Mouse (Mus musculus): ENCODE results near the gene Glis1. TPM values are rescaled to one million over a fixed set of nuclear protein-coding genes. Genes with fewer than 3 reads are reported as not detected.
"Not testable (repeated sequence)": the region's sequence is repeated elsewhere in the genome, so short reads cannot be mapped to it uniquely, and the experiment has no call there.

Gene Glis1
- polyA plus RNA-seq, 1 experiment from 2014 or later, result 5.6 TPM

GRCm38 (mm10) chr4:107597226-107597897, 163.0 kb downstream of the Glis1 start:
- Histone ChIP-seq H3K9me3 (ENCODE audit: control insufficient read depth, low read length) (no peaks in the 10 kb centered on the region), H3K4me2 (replicated peaks) (no peak overlapping the region), H3K27ac (no peak overlapping the region), H3K36me3 (replicated peaks; ENCODE audit: control insufficient read depth, insufficient read depth) (no peaks in the 10 kb centered on the region), H3K27me3 (ENCODE audit: control insufficient read depth, insufficient read depth, low read length) (no peaks in the 10 kb centered on the region), H3K9ac (no peak overlapping the region), H3K4me1 (replicated peaks; ENCODE audit: control insufficient read depth, insufficient read depth, low read length) (peaks cover 9% of the 10 kb centered on the region), H3K4me3 (replicated peaks; ENCODE audit: low read length) (no peak overlapping the region)
- ATAC-seq (ENCODE audit: low FRiP score) (no peak), DNase-seq (ENCODE audit: low spot score) (no peak)
- 69% methylated on average over 9 of the region's 9 CpGs for WGBS

DNA sequence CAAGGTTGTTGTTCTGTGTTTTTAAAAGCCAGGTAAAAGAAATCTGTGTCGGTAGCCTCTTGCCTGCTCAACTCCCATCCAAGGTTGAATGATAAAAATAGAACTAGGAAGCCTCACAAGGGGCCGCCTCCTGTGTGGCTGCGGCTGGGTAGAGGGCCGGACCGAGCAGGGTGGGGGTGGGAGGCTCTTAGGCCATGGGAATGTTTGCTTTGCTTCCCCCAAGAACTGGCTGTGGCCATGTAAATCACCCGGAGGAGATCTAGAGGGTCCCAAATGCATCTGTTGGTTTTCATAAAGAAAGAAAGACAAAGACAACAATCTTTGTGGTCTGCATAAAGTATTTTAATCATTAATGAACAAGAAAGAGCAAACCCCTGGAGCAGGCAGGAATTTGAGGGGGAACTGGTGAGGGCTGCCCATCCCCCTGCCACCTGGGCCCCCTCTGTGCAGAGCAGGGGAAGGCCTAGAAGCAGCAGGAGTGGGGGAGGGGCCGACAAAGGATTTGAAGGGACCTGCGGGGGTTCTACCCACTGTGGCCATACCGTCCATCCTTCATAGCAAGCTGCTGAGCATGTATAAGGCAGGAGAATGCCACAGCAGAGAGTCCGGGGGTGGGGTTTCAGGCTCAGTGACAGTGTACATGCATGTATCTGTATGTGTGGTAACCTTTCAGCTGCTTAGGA, 163.6 kb downstream of the Glis1 start:
- H3K27me3 ChIP-seq (ENCODE audit: control insufficient read depth, insufficient read depth, low read length), result no peaks in the 10 kb centered on the region
- peaks cover 9% of the 10 kb centered on the region for H3K4me1 ChIP-seq (replicated peaks; ENCODE audit: control insufficient read depth, insufficient read depth, low read length)
- peak overlapping the region; percentile 22; the same call in 1 of the 2 replicates for H3K9ac ChIP-seq
- H3K27ac ChIP-seq, result peak overlapping the region; percentile 16; the same call in 1 of the 2 replicates
- ATAC-seq (ENCODE audit: low FRiP score) (peak; percentile 52; the same call in 1 of the 2 replicates), DNase-seq (ENCODE audit: low spot score) (no peak)
- 11% methylated on average over 10 of the region's 10 CpGs for WGBS
- H3K4me3 ChIP-seq (replicated peaks; ENCODE audit: low read length), result no peak overlapping the region
- H3K4me2 ChIP-seq (replicated peaks), result no peak overlapping the region
- no peaks in the 10 kb centered on the region for H3K9me3 ChIP-seq (ENCODE audit: control insufficient read depth, low read length)
- no peaks in the 10 kb centered on the region for H3K36me3 ChIP-seq (replicated peaks; ENCODE audit: control insufficient read depth, insufficient read depth)

GRCm38 (mm10) chr4:107598581-107598958, 164.2 kb downstream of the Glis1 start:
- not testable (repeated sequence) for H3K36me3 ChIP-seq (replicated peaks; ENCODE audit: control insufficient read depth, insufficient read depth); H3K27ac ChIP-seq; H3K9ac ChIP-seq; H3K9me3 ChIP-seq (ENCODE audit: control insufficient read depth, low read length); ATAC-seq (ENCODE audit: low FRiP score); H3K4me3 ChIP-seq (replicated peaks; ENCODE audit: low read length); H3K4me2 ChIP-seq (replicated peaks); DNase-seq (ENCODE audit: low spot score); H3K4me1 ChIP-seq (replicated peaks; ENCODE audit: control insufficient read depth, insufficient read depth, low read length); H3K27me3 ChIP-seq (ENCODE audit: control insufficient read depth, insufficient read depth, low read length)
- 91% methylated on average over 5 of the region's 5 CpGs for WGBS

- H3K4me3 ChIP-seq (replicated peaks; ENCODE audit: low read length), result no peak overlapping the region
- H3K27ac ChIP-seq, result no peak overlapping the region
- 84% methylated on average over 7 of the region's 7 CpGs for WGBS
- peaks cover 9% of the 10 kb centered on the region for H3K4me1 ChIP-seq (replicated peaks; ENCODE audit: control insufficient read depth, insufficient read depth, low read length)
- H3K36me3 ChIP-seq (replicated peaks; ENCODE audit: control insufficient read depth, insufficient read depth), result no peaks in the 10 kb centered on the region
- no peak overlapping the region for H3K4me2 ChIP-seq (replicated peaks)
- H3K9ac ChIP-seq, result no peak overlapping the region
- H3K27me3 ChIP-seq (ENCODE audit: control insufficient read depth, insufficient read depth, low read length), result no peaks in the 10 kb centered on the region
- no peaks in the 10 kb centered on the region for H3K9me3 ChIP-seq (ENCODE audit: control insufficient read depth, low read length)
- no peak for DNase-seq (ENCODE audit: low spot score)
- no peak for ATAC-seq (ENCODE audit: low FRiP score)
These were observed 167.9 kb downstream of the Glis1 start for GRCm38 (mm10) chr4:107602284-107602683.

- Histone ChIP-seq H3K9me3 (ENCODE audit: control insufficient read depth, low read length) (no peaks in the 10 kb centered on the region), H3K4me1 (replicated peaks; ENCODE audit: control insufficient read depth, insufficient read depth, low read length) (peaks cover 7% of the 10 kb centered on the region), H3K27me3 (ENCODE audit: control insufficient read depth, insufficient read depth, low read length) (no peaks in the 10 kb centered on the region), H3K9ac (no peak overlapping the region), H3K4me2 (replicated peaks) (no peak overlapping the region), H3K36me3 (replicated peaks; ENCODE audit: control insufficient read depth, insufficient read depth) (no peaks in the 10 kb centered on the region), H3K27ac (no peak overlapping the region), H3K4me3 (replicated peaks; ENCODE audit: low read length) (no peak overlapping the region)
- WGBS, result 82% methylated on average over 14 of the region's 14 CpGs
- ATAC-seq (ENCODE audit: low FRiP score), result no peak
- no peak for DNase-seq (ENCODE audit: low spot score)
These were observed 168.4 kb downstream of the Glis1 start for GRCm38 (mm10) chr4:107602787-107603186.

- Histone ChIP-seq H3K4me3 (replicated peaks; ENCODE audit: low read length) (no peak overlapping the region), H3K9me3 (ENCODE audit: control insufficient read depth, low read length) (no peaks in the 10 kb centered on the region)
- ATAC-seq (ENCODE audit: low FRiP score), result no peak
These were observed 168.8 kb downstream of the Glis1 start for GRCm38 (mm10) chr4:107603208-107603607.

DNA sequence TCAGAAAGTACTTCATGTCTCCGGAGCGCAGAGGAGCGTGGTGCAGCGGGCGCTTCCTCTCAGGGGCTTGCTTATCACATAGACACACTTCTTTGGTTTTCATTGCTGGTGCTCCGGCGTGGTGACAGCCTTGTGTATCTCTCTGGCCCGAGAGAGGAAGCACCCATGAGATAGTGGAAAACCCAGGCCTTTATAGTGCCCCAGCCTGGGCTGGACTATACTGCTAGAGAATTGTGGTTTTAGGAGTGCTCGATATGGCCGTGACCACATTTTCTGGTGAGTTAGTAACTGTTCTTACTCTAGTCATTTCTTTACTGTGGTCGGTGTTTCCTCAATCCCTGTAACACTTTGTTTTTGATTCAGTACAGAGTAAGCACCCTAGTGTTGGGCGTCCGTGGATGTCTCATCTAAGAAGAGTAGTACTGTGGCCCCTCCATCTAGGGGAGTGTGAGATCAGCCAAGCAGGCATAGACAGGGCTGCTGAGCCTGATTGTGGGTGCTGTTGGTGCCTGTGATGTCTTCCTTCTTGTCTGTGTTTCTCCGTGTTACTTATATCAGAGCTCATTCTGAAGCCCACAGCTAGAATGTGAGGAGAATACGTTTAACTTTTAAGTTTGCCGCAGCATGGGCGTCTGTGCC, 171.7 kb downstream of the Glis1 start:
- ATAC-seq (ENCODE audit: low FRiP score) (no peak), DNase-seq (ENCODE audit: low spot score) (no peak)
- no peak overlapping the region for H3K9ac ChIP-seq
- no peaks in the 10 kb centered on the region for H3K4me1 ChIP-seq (replicated peaks; ENCODE audit: control insufficient read depth, insufficient read depth, low read length)
- H3K4me2 ChIP-seq (replicated peaks), result no peak overlapping the region
- H3K9me3 ChIP-seq (ENCODE audit: control insufficient read depth, low read length), result no peaks in the 10 kb centered on the region
- WGBS, result 80% methylated on average over 17 of the region's 17 CpGs
- H3K36me3 ChIP-seq (replicated peaks; ENCODE audit: control insufficient read depth, insufficient read depth), result no peaks in the 10 kb centered on the region
- no peak overlapping the region for H3K4me3 ChIP-seq (replicated peaks; ENCODE audit: low read length)
- no peaks in the 10 kb centered on the region for H3K27me3 ChIP-seq (ENCODE audit: control insufficient read depth, insufficient read depth, low read length)
- no peak overlapping the region for H3K27ac ChIP-seq

More at GRCm38 (mm10) chr4:107603208-107603607, 168.8 kb downstream of the Glis1 start:
- Histone ChIP-seq H3K4me2 (replicated peaks) (no peak overlapping the region), H3K27me3 (ENCODE audit: control insufficient read depth, insufficient read depth, low read length) (no peaks in the 10 kb centered on the region), H3K9ac (no peak overlapping the region), H3K36me3 (replicated peaks; ENCODE audit: control insufficient read depth, insufficient read depth) (no peaks in the 10 kb centered on the region), H3K4me1 (replicated peaks; ENCODE audit: control insufficient read depth, insufficient read depth, low read length) (peaks cover 3% of the 10 kb centered on the region), H3K27ac (no peak overlapping the region)
- 77% methylated on average over 7 of the region's 7 CpGs for WGBS
- no peak for DNase-seq (ENCODE audit: low spot score)

GRCm38 (mm10) chr4:107609775-107610174, 175.4 kb downstream of the Glis1 start:
- H3K4me1 ChIP-seq (replicated peaks; ENCODE audit: control insufficient read depth, insufficient read depth, low read length), result no peaks in the 10 kb centered on the region
- H3K36me3 ChIP-seq (replicated peaks; ENCODE audit: control insufficient read depth, insufficient read depth), result no peaks in the 10 kb centered on the region
- no peaks in the 10 kb centered on the region for H3K27me3 ChIP-seq (ENCODE audit: control insufficient read depth, insufficient read depth, low read length)
- no peak for DNase-seq (ENCODE audit: low spot score)
- H3K4me3 ChIP-seq (replicated peaks; ENCODE audit: low read length), result no peak overlapping the region
- no peak overlapping the region for H3K4me2 ChIP-seq (replicated peaks)
- ATAC-seq (ENCODE audit: low FRiP score), result no peak
- H3K9me3 ChIP-seq (ENCODE audit: control insufficient read depth, low read length), result no peaks in the 10 kb centered on the region
- WGBS, result 70% methylated on average over 8 of the region's 8 CpGs
- H3K9ac ChIP-seq, result no peak overlapping the region
- H3K27ac ChIP-seq, result no peak overlapping the region

GRCm38 (mm10) chr4:107611888-107612650, 177.7 kb downstream of the Glis1 start:
- WGBS, result 72% methylated on average over 9 of the region's 9 CpGs
- no peak overlapping the region for H3K4me2 ChIP-seq (replicated peaks)
- no peak overlapping the region for H3K4me3 ChIP-seq (replicated peaks; ENCODE audit: low read length)
- no peaks in the 10 kb centered on the region for H3K4me1 ChIP-seq (replicated peaks; ENCODE audit: control insufficient read depth, insufficient read depth, low read length)
- H3K27me3 ChIP-seq (ENCODE audit: control insufficient read depth, insufficient read depth, low read length), result no peaks in the 10 kb centered on the region
- H3K27ac ChIP-seq, result no peak overlapping the region
- ATAC-seq (ENCODE audit: low FRiP score), result no peak
- no peaks in the 10 kb centered on the region for H3K9me3 ChIP-seq (ENCODE audit: control insufficient read depth, low read length)
- H3K36me3 ChIP-seq (replicated peaks; ENCODE audit: control insufficient read depth, insufficient read depth), result no peaks in the 10 kb centered on the region
- no peak for DNase-seq (ENCODE audit: low spot score)
- H3K9ac ChIP-seq, result no peak overlapping the region
